Mouse (Mus musculus): ENCODE measurements around the gene Flad1. TPM values are rescaled to one million over a fixed set of nuclear protein-coding genes. Genes with fewer than 3 reads are reported as not detected.
A peak's percentile ranks its signal among the peaks of the same experiment; 100 is the strongest.

Flad1 gene
- polyA plus RNA-seq, 1 experiment from 2014 or later: 23.1 TPM

GRCm38 (mm10) chr3:89393605-89394004 lies 18.1 kb downstream of the Flad1 start:
- WGBS: 0% methylated on average over 15 of the region's 15 CpGs
- Histone ChIP-seq H3K36me3 (no peaks in the 10 kb centered on the region), H3K4me2 (peak overlapping the region; percentile 97), H3K4me1 (peaks cover 58% of the 10 kb centered on the region), H3K27ac (peak overlapping the region; percentile 93), H3K9me3 (no peaks in the 10 kb centered on the region), H3K27me3 (no peaks in the 10 kb centered on the region), H3K4me3 (peak overlapping the region; percentile 60), H3K9ac (peak overlapping the region; percentile 59)
- peak; percentile 95 for ATAC-seq (ENCODE audit: borderline replicate concordance, extremely low read depth, low FRiP score, low TSS enrichment)

- Histone ChIP-seq H3K4me1 (peaks cover 65% of the 10 kb centered on the region), H3K4me3 (peak overlapping the region; percentile 60), H3K9ac (peak overlapping the region; percentile 60), H3K36me3 (no peaks in the 10 kb centered on the region), H3K4me2 (peak overlapping the region; percentile 97), H3K27me3 (no peaks in the 10 kb centered on the region), H3K9me3 (no peaks in the 10 kb centered on the region), H3K27ac (peak overlapping the region; percentile 93)
- 0% methylated on average over 17 of the region's 24 CpGs for WGBS
- no peak for ATAC-seq (ENCODE audit: borderline replicate concordance, extremely low read depth, low FRiP score, low TSS enrichment)
These were observed 18.8 kb downstream of the Flad1 start for GRCm38 (mm10) chr3:89392871-89393311.

- Histone ChIP-seq H3K4me2 (peak overlapping the region; percentile 97), H3K4me1 (peaks cover 74% of the 10 kb centered on the region), H3K9me3 (no peaks in the 10 kb centered on the region), H3K9ac (peak overlapping the region; percentile 60), H3K27me3 (no peaks in the 10 kb centered on the region), H3K4me3 (peak overlapping the region; percentile 60), H3K27ac (peak overlapping the region; percentile 93), H3K36me3 (no peaks in the 10 kb centered on the region)
- under 1% methylated on average over 50 of the region's 56 CpGs for WGBS
- no peak for ATAC-seq (ENCODE audit: borderline replicate concordance, extremely low read depth, low FRiP score, low TSS enrichment)
These were observed 19.8 kb downstream of the Flad1 start for GRCm38 (mm10) chr3:89391663-89392511.

- H3K4me1 ChIP-seq: peaks cover 73% of the 10 kb centered on the region
These were observed 20.7 kb downstream of the Flad1 start for GRCm38 (mm10) chr3:89390699-89391662.

GRCm38 (mm10) chr3:89390111-89390515 lies 21.6 kb downstream of the Flad1 start:
- 16% methylated on average over 5 of the region's 5 CpGs for WGBS
- Histone ChIP-seq H3K9me3 (no peaks in the 10 kb centered on the region), H3K9ac (no peak overlapping the region), H3K4me3 (peak overlapping the region; percentile 60), H3K4me1 (peaks cover 72% of the 10 kb centered on the region), H3K4me2 (peak overlapping the region; percentile 97), H3K27me3 (no peaks in the 10 kb centered on the region), H3K36me3 (no peaks in the 10 kb centered on the region), H3K27ac (peak overlapping the region; percentile 93)
- ATAC-seq (ENCODE audit: borderline replicate concordance, extremely low read depth, low FRiP score, low TSS enrichment): no peak

More at GRCm38 (mm10) chr3:89390699-89391662, 20.7 kb downstream of the Flad1 start:
- WGBS: 8% methylated on average over 19 of the region's 19 CpGs
- ATAC-seq (ENCODE audit: borderline replicate concordance, extremely low read depth, low FRiP score, low TSS enrichment): no peak
- Histone ChIP-seq H3K4me3 (peak overlapping the region; percentile 60), H3K9ac (peak overlapping the region; percentile 60), H3K27ac (peak overlapping the region; percentile 93), H3K27me3 (no peaks in the 10 kb centered on the region), H3K4me2 (peak overlapping the region; percentile 97), H3K36me3 (no peaks in the 10 kb centered on the region), H3K9me3 (no peaks in the 10 kb centered on the region)

- H3K27me3 ChIP-seq: no peaks in the 10 kb centered on the region
- WGBS: 45% methylated on average over 6 of the region's 6 CpGs
- 0 out of 2 replicates have a peak overlapping the region, but pooled peaks have one; percentile 93 for H3K27ac ChIP-seq
- H3K9me3 ChIP-seq: no peaks in the 10 kb centered on the region
- H3K4me3 ChIP-seq: no peak overlapping the region
- peaks cover 72% of the 10 kb centered on the region for H3K4me1 ChIP-seq
- ATAC-seq (ENCODE audit: borderline replicate concordance, extremely low read depth, low FRiP score, low TSS enrichment): no peak
- no peak overlapping the region for H3K4me2 ChIP-seq
- H3K9ac ChIP-seq: no peak overlapping the region
- H3K36me3 ChIP-seq: no peaks in the 10 kb centered on the region
These were observed 22.5 kb downstream of the Flad1 start for GRCm38 (mm10) chr3:89388901-89389740.

GRCm38 (mm10) chr3:89388134-89388881 lies 23.4 kb downstream of the Flad1 start:
- H3K27me3 ChIP-seq: no peaks in the 10 kb centered on the region
- no peak overlapping the region for H3K9ac ChIP-seq
- peaks cover 76% of the 10 kb centered on the region for H3K4me1 ChIP-seq
- ATAC-seq (ENCODE audit: borderline replicate concordance, extremely low read depth, low FRiP score, low TSS enrichment): no peak
- H3K27ac ChIP-seq: 0 out of 2 replicates have a peak overlapping the region, but pooled peaks have one; percentile 19
- 80% methylated on average over 8 of the region's 11 CpGs for WGBS
- H3K4me3 ChIP-seq: no peak overlapping the region
- no peaks in the 10 kb centered on the region for H3K9me3 ChIP-seq
- no peak overlapping the region; the same call in 1 of the 2 replicates for H3K4me2 ChIP-seq
- H3K36me3 ChIP-seq: no peaks in the 10 kb centered on the region

- peaks cover 77% of the 10 kb centered on the region for H3K4me1 ChIP-seq
- no peaks in the 10 kb centered on the region for H3K9me3 ChIP-seq
- H3K36me3 ChIP-seq: no peaks in the 10 kb centered on the region
- H3K9ac ChIP-seq: no peak overlapping the region
- 72% methylated on average over 11 of the region's 11 CpGs for WGBS
- H3K4me2 ChIP-seq: peak overlapping the region; percentile 22; the same call in 1 of the 2 replicates
- H3K4me3 ChIP-seq: 0 out of 2 replicates have a peak overlapping the region, but pooled peaks have one; percentile 1
- H3K27ac ChIP-seq: peak overlapping the region; percentile 27; the same call in 1 of the 2 replicates
- H3K27me3 ChIP-seq: no peaks in the 10 kb centered on the region
- no peak for ATAC-seq (ENCODE audit: borderline replicate concordance, extremely low read depth, low FRiP score, low TSS enrichment)
These were observed 24.0 kb downstream of the Flad1 start for GRCm38 (mm10) chr3:89387632-89388031.

- no peak for ATAC-seq (ENCODE audit: borderline replicate concordance, extremely low read depth, low FRiP score, low TSS enrichment)
- Histone ChIP-seq H3K9me3 (no peaks in the 10 kb centered on the region), H3K4me2 (peak overlapping the region; percentile 22; the same call in 1 of the 2 replicates), H3K36me3 (no peaks in the 10 kb centered on the region), H3K4me3 (0 out of 2 replicates have a peak overlapping the region, but pooled peaks have one; percentile 1), H3K27me3 (no peaks in the 10 kb centered on the region), H3K27ac (peak overlapping the region; percentile 27; the same call in 1 of the 2 replicates), H3K9ac (0 out of 2 replicates have a peak overlapping the region, but pooled peaks have one; percentile 4), H3K4me1 (peaks cover 75% of the 10 kb centered on the region)
- 54% methylated on average over 17 of the region's 17 CpGs for WGBS
These were observed 24.9 kb downstream of the Flad1 start for GRCm38 (mm10) chr3:89386438-89387420.

Data from lung, embryonic 15.5 days (tissue).